In genomic region chr10:118975772-118976171, GRCm38 (mm10) we compare ENCODE assay signal across 23 mouse cellular contexts.
A peak's percentile ranks its signal among the peaks of the same experiment; 100 is the strongest.
DNase-seq lines count a peak whose midpoint lies in the region; ATAC-seq lines count a peak whose summit lies in the region.
"Had no signal": no experiment of that assay in that cellular context is flagged by ENCODE, and none has a peak within 500 bp of the region (broad histone marks: within the 10 kb centered on the region; RNA-seq: fewer than 3 reads in every experiment).

No protein-coding gene starts in this region.

- WGBS in neural tube, embryonic 13.5 days = 74% methylated on average over 2 of the region's 2 CpGs
- 42% methylated on average over 2 of the region's 2 CpGs for WGBS in limb, embryonic 13.5 days

- H3K27me3 ChIP-seq in neural tube, embryonic 13.5 days = peaks cover 11% of the 10 kb centered on the region
- H3K27me3 ChIP-seq in limb, embryonic 13.5 days = peaks cover 19% of the 10 kb centered on the region

- no peak overlapping the region for H3K9ac ChIP-seq in neural tube, embryonic 13.5 days
- H3K9ac ChIP-seq in limb, embryonic 13.5 days = no peak overlapping the region
- H3K9ac ChIP-seq: forebrain, embryonic 13.5 days; heart, embryonic 12.5 days; heart, embryonic 15.5 days; hindbrain, embryonic 13.5 days had no signal

- H3K4me2 ChIP-seq in neural tube, embryonic 13.5 days = no peak overlapping the region
- no peak overlapping the region for H3K4me2 ChIP-seq in limb, embryonic 13.5 days (replicated peaks)
- H3K4me2 ChIP-seq: forebrain, embryonic 13.5 days; heart, embryonic 12.5 days; heart, embryonic 15.5 days; hindbrain, embryonic 13.5 days had no signal

- H3K27ac ChIP-seq in neural tube, embryonic 13.5 days (replicated peaks) = no peak overlapping the region
- no peak overlapping the region for H3K27ac ChIP-seq in limb, embryonic 13.5 days
- H3K27ac ChIP-seq: forebrain, embryonic 10.5 days; forebrain, embryonic 13.5 days; heart, embryonic 15.5 days; hindbrain, embryonic 10.5 days; hindbrain, embryonic 13.5 days had no signal

- H3K4me1 ChIP-seq in neural tube, embryonic 13.5 days (replicated peaks) = peaks cover 14% of the 10 kb centered on the region
- peaks cover 32% of the 10 kb centered on the region for H3K4me1 ChIP-seq in limb, embryonic 13.5 days
- H3K4me1 ChIP-seq: heart, embryonic 12.5 days had no signal

- peak; percentile 18 for DNase-seq in heart, adult 11 months
- DNase-seq in heart, adult 8-10 months (ENCODE audit: low spot score) = no peak
- DNase-seq in neural tube, embryonic 10.5 days (ENCODE audit: extremely low spot score, low spot score) = no peak
- no peak for DNase-seq in adrenal gland, adult (ENCODE audit: inconsistent age in 2 of 2, low spot score in 1 of 2)
- DNase-seq: adrenal gland, postnatal 10 days; adrenal gland, postnatal 36 days; cerebellum, adult 18-20 months; cerebellum, adult 9-10 months; gastrocnemius, postnatal 10 days; gastrocnemius, postnatal 36 days; heart, postnatal 10 days; heart, postnatal 36 days had no signal

- no peaks in the 10 kb centered on the region for H3K9me3 ChIP-seq in neural tube, embryonic 13.5 days
- no peaks in the 10 kb centered on the region for H3K9me3 ChIP-seq in limb, embryonic 13.5 days
- H3K9me3 ChIP-seq: forebrain, embryonic 10.5 days; forebrain, embryonic 13.5 days; heart, embryonic 12.5 days; heart, embryonic 15.5 days; hindbrain, embryonic 10.5 days; hindbrain, embryonic 13.5 days had no signal

- no peak overlapping the region for H3K4me3 ChIP-seq in neural tube, embryonic 13.5 days
- no peak overlapping the region for H3K4me3 ChIP-seq in limb, embryonic 13.5 days
- H3K4me3 ChIP-seq: forebrain, embryonic 10.5 days; forebrain, embryonic 13.5 days; heart, embryonic 12.5 days; heart, embryonic 15.5 days; hindbrain, embryonic 10.5 days; hindbrain, embryonic 13.5 days had no signal

- 0 out of 2 replicates have a peak, but pooled peaks have one; percentile 53 for ATAC-seq in neural tube, embryonic 13.5 days (ENCODE audit: low read depth)
- peak; percentile 70 for ATAC-seq in limb, embryonic 13.5 days (ENCODE audit: low FRiP score, low read depth)
- ATAC-seq: activated CD4-positive, CD25-positive, alpha-beta regulatory T cell, adult 4 months; forebrain, embryonic 13.5 days; forebrain, embryonic 16.5 days; hindbrain, embryonic 16.5 days had no signal

- H3K36me3 ChIP-seq in neural tube, embryonic 13.5 days = no peaks in the 10 kb centered on the region
- no peaks in the 10 kb centered on the region for H3K36me3 ChIP-seq in limb, embryonic 13.5 days
- H3K36me3 ChIP-seq: forebrain, embryonic 10.5 days; heart, embryonic 12.5 days; heart, embryonic 15.5 days; hindbrain, embryonic 10.5 days; hindbrain, embryonic 13.5 days had no signal
